Mouse (Mus musculus): ENCODE measurements around the gene Gnai2. TPM values are rescaled to one million over a fixed set of nuclear protein-coding genes. Genes with fewer than 3 reads are reported as not detected.
A peak's percentile ranks its signal among the peaks of the same experiment; 100 is the strongest.

The Gnai2 gene
- total RNA-seq, 2 experiments from 2014 or later = 65.2 to 70.5 TPM

GRCm38 (mm10) chr9:107660777-107661176, 25.6 kb upstream of the Gnai2 start:
- DNase-seq = no peak
- intact Hi-C loops (cut with DNase I) = no loop called here

- DNase-seq = no peak
- intact Hi-C loops (cut with DNase I) = no loop called here
Observed at GRCm38 (mm10) chr9:107659961-107660360, 24.8 kb upstream of the Gnai2 start.

- no peak for DNase-seq
- intact Hi-C loops (cut with DNase I) = no loop called here
Observed at GRCm38 (mm10) chr9:107659551-107659950, 24.4 kb upstream of the Gnai2 start.

GRCm38 (mm10) chr9:107658096-107658495, 22.9 kb upstream of the Gnai2 start:
- no peak for DNase-seq
- intact Hi-C loops (cut with DNase I) = no loop called here

GRCm38 (mm10) chr9:107657144-107657543, 22.0 kb upstream of the Gnai2 start:
- intact Hi-C loops (cut with DNase I) = no loop called here
- DNase-seq = no peak

GRCm38 (mm10) chr9:107654585-107654984, 19.4 kb upstream of the Gnai2 start:
- DNase-seq = no peak
- intact Hi-C loops (cut with DNase I) = no loop called here

- intact Hi-C loops (cut with DNase I) = no loop called here
- DNase-seq = no peak
Observed at GRCm38 (mm10) chr9:107653474-107653873, 18.3 kb upstream of the Gnai2 start.

GRCm38 (mm10) chr9:107650708-107651481, 15.7 kb upstream of the Gnai2 start:
- intact Hi-C loops (cut with DNase I) = loop anchor here (1.0 kb wide), 1 partner anchor 22 kb away; no protein-coding TSS in a partner anchor

GRCm38 (mm10) chr9:107650225-107650624, 15.1 kb upstream of the Gnai2 start:
- no peak for DNase-seq
- intact Hi-C loops (cut with DNase I) = no loop called here

More at GRCm38 (mm10) chr9:107650708-107651481, 15.7 kb upstream of the Gnai2 start:
- DNase-seq = no peak

GRCm38 (mm10) chr9:107648767-107649166, 13.6 kb upstream of the Gnai2 start:
- DNase-seq = no peak
- intact Hi-C loops (cut with DNase I) = no loop called here

- intact Hi-C loops (cut with DNase I) = no loop called here
- DNase-seq = no peak
Observed at GRCm38 (mm10) chr9:107646975-107647374, 11.8 kb upstream of the Gnai2 start.

GRCm38 (mm10) chr9:107645577-107645976, 10.4 kb upstream of the Gnai2 start:
- intact Hi-C loops (cut with DNase I) = loop anchor here (1.0 to 2.0 kb wide), 3 partner anchors 19 to 43 kb away; no protein-coding TSS in a partner anchor
- peak; percentile 63 to 69 for DNase-seq

- intact Hi-C loops (cut with DNase I) = loop anchor here (1.0 to 2.0 kb wide), 3 partner anchors 18 to 43 kb away; no protein-coding TSS in a partner anchor
- no peak for DNase-seq
Observed at GRCm38 (mm10) chr9:107645153-107645510, 10.0 kb upstream of the Gnai2 start.

GRCm38 (mm10) chr9:107644495-107645152, 9.5 kb upstream of the Gnai2 start:
- DNase-seq = peak; percentile 88 to 91
- intact Hi-C loops (cut with DNase I) = loop anchor here (1.0 to 2.0 kb wide), 3 partner anchors 18 to 42 kb away; no protein-coding TSS in a partner anchor

- no peak for DNase-seq
- intact Hi-C loops (cut with DNase I) = loop anchor here (2.0 kb wide), 1 partner anchor 17 kb away; no protein-coding TSS in a partner anchor
Observed at GRCm38 (mm10) chr9:107643544-107644214, 8.5 kb upstream of the Gnai2 start.

- intact Hi-C loops (cut with DNase I) = no loop called here
- no peak for DNase-seq
Observed at GRCm38 (mm10) chr9:107641666-107642065, 6.5 kb upstream of the Gnai2 start.

GRCm38 (mm10) chr9:107640257-107640772, 5.1 kb upstream of the Gnai2 start:
- DNase-seq = no peak
- intact Hi-C loops (cut with DNase I) = no loop called here

GRCm38 (mm10) chr9:107637070-107637469, 1.9 kb upstream of the Gnai2 start:
- no peak for DNase-seq
- intact Hi-C loops (cut with DNase I) = no loop called here

GRCm38 (mm10) chr9:107634406-107635278, 525 bp downstream of the Gnai2 start:
- intact Hi-C loops (cut with DNase I) = no loop called here
- DNase-seq = no peak

Measured in gastrocnemius, postnatal 36 days (tissue).